25 mouse cellular contexts compared by ENCODE assay signal in genomic region chr16:17382306-17382705, GRCm38 (mm10).
"Had no signal": no experiment of that assay in that cellular context is flagged by ENCODE, and none has a peak within 500 bp of the region (broad histone marks: within the 10 kb centered on the region; RNA-seq: fewer than 3 reads in every experiment).

No protein-coding gene starts in this region.

- DNase-seq: gastrocnemius, adult 2 months; gastrocnemius, postnatal 10 days; gastrocnemius, postnatal 25 days; heart, postnatal 4 days; kidney, adult 18-20 months; kidney, postnatal 10 days; kidney, postnatal 25 days; kidney, postnatal 4 days; liver; liver, embryonic 13.5 days; liver, postnatal 0 days had no signal

- H3K4me1 ChIP-seq: hindbrain, embryonic 10.5 days; hindbrain, embryonic 12.5 days; intestine, embryonic 15.5 days; limb, embryonic 10.5 days; limb, embryonic 12.5 days had no signal

- H3K4me2 ChIP-seq: heart, embryonic 12.5 days; hindbrain, embryonic 12.5 days; hindbrain, embryonic 14.5 days; intestine, embryonic 15.5 days; limb, embryonic 12.5 days; liver, embryonic 11.5 days; liver, embryonic 13.5 days; liver, embryonic 15.5 days had no signal

- H3K4me3 ChIP-seq: gastrocnemius, adult 2 months; heart, embryonic 12.5 days; hindbrain, embryonic 10.5 days; hindbrain, embryonic 12.5 days; intestine, embryonic 15.5 days; layer of hippocampus, adult 2 months; left cerebral cortex, adult 2 months; limb, embryonic 10.5 days; limb, embryonic 12.5 days; liver, embryonic 13.5 days; liver, embryonic 15.5 days had no signal

- H3K27ac ChIP-seq: gastrocnemius, adult 2 months; hindbrain, embryonic 10.5 days; hindbrain, embryonic 12.5 days; hindbrain, embryonic 14.5 days; intestine, embryonic 15.5 days; layer of hippocampus, adult 2 months; left cerebral cortex, adult 2 months; limb, embryonic 10.5 days; limb, embryonic 12.5 days; liver, embryonic 13.5 days; liver, embryonic 15.5 days had no signal

- H3K9me3 ChIP-seq: heart, embryonic 12.5 days; hindbrain, embryonic 10.5 days; hindbrain, embryonic 12.5 days; intestine, embryonic 15.5 days; limb, embryonic 10.5 days; limb, embryonic 12.5 days; liver, embryonic 13.5 days; liver, embryonic 15.5 days had no signal

- H3K27me3 ChIP-seq: heart, embryonic 12.5 days; hindbrain, embryonic 12.5 days; intestine, embryonic 15.5 days; limb, embryonic 12.5 days; liver, embryonic 13.5 days; liver, embryonic 15.5 days had no signal

- ATAC-seq: hindbrain, embryonic 16.5 days; inflammation-experienced regulatory T-cells, adult 6 months; intestine, embryonic 15.5 days; intestine, postnatal 0 days; liver, postnatal 0 days had no signal

- H3K9ac ChIP-seq: heart, embryonic 12.5 days; hindbrain, embryonic 12.5 days; hindbrain, embryonic 14.5 days; intestine, embryonic 15.5 days; limb, embryonic 12.5 days; liver, embryonic 13.5 days; liver, embryonic 15.5 days; liver, postnatal 0 days had no signal
